ENCODE assay signal across 8 mouse cellular contexts in genomic region chr2:132514353-132514752, GRCm38 (mm10).
A peak's percentile ranks its signal among the peaks of the same experiment; 100 is the strongest.
DNase-seq lines count a peak whose midpoint lies in the region.
"Had no signal": no experiment of that assay in that cellular context is flagged by ENCODE, and none has a peak within 500 bp of the region (broad histone marks: within the 10 kb centered on the region; RNA-seq: fewer than 3 reads in every experiment).

No protein-coding gene starts in this region.

- peak; percentile 20 to 32 for DNase-seq in kidney, postnatal 4 days
- no peak for DNase-seq in kidney, adult 9 months
- peak; percentile 80 for DNase-seq in brain, adult 2 months (ENCODE audit: low read depth, low spot score)
- DNase-seq in cerebellum, postnatal 10 days = peak; percentile 73 to 77
- peak; percentile 55 for DNase-seq in naive thymus-derived CD4-positive, alpha-beta T cell, adult 2 months (ENCODE audit: low read depth)
- no peak for DNase-seq in testis, postnatal 10 days (ENCODE audit: low spot score)
- DNase-seq in adrenal gland, adult 8-10 months = no peak
- DNase-seq: lung, postnatal 4 days had no signal

Comparison
In these comparisons a context has a peak if more than half of its experiments do, and no peak if none do; other contexts are left out.
1. DNase-seq: peak in kidney, postnatal 4 days (2 of 2), brain, adult 2 months (single experiment), cerebellum, postnatal 10 days (2 of 2) and naive thymus-derived CD4-positive, alpha-beta T cell, adult 2 months (single experiment); none in kidney, adult 9 months (single experiment), testis, postnatal 10 days (single experiment) and adrenal gland, adult 8-10 months (single experiment).